Mouse (Mus musculus) embryo, embryonic 9.5 days (tissue): ENCODE data around the gene Tsks.

Source experiments
- DNase-seq: peaks from one replicate; pipeline ENCODE4 v3.0.0-alpha.2; 2017; ENCODE audit errors: extremely low spot score

The Tsks gene

GRCm38 (mm10) chr7:44978300-44978699 is 35.3 kb downstream of the Tsks start:
- no peak for DNase-seq

- DNase-seq: no peak
Observed at GRCm38 (mm10) chr7:44981539-44981938, 38.5 kb downstream of the Tsks start.

- peak; percentile 84 for DNase-seq
Observed at GRCm38 (mm10) chr7:44983085-44983484, 40.1 kb downstream of the Tsks start.

- DNase-seq: no peak
Observed at GRCm38 (mm10) chr7:44983944-44984832, 41.2 kb downstream of the Tsks start.

- no peak for DNase-seq
Observed at GRCm38 (mm10) chr7:44984833-44985164, 41.8 kb downstream of the Tsks start.

- DNase-seq: peak; percentile 93
Observed at GRCm38 (mm10) chr7:44985595-44986191, 42.7 kb downstream of the Tsks start.

- peak; percentile 98 for DNase-seq
Observed at GRCm38 (mm10) chr7:44986192-44986878, 43.3 kb downstream of the Tsks start, which contains the start of gene Prmt1. TSS of gene Prmt1 (minus strand) at chr7:44986568.

- no peak for DNase-seq
Observed at GRCm38 (mm10) chr7:44986879-44987718, 44.1 kb downstream of the Tsks start.

GRCm38 (mm10) chr7:44996672-44997071 is 53.7 kb downstream of the Tsks start:
- DNase-seq: no peak

GRCm38 (mm10) chr7:44997231-44997939 is 54.4 kb downstream of the Tsks start, which contains the start of gene Irf3:
TSS of gene Irf3 (plus strand) at chr7:44997648.
- peak; percentile 96 for DNase-seq

GRCm38 (mm10) chr7:44997940-44998428 is 55.0 kb downstream of the Tsks start:
- DNase-seq: no peak

- peak; percentile 50 for DNase-seq
Observed at GRCm38 (mm10) chr7:44998501-44998955, 55.5 kb downstream of the Tsks start, which contains the start of gene Bcl2l12. TSS of gene Bcl2l12 (minus strand) at chr7:44998712.

GRCm38 (mm10) chr7:44999753-45000152 is 56.7 kb downstream of the Tsks start:
- no peak for DNase-seq

GRCm38 (mm10) chr7:45000539-45001114 is 57.6 kb downstream of the Tsks start:
- no peak for DNase-seq

GRCm38 (mm10) chr7:45002440-45002839 is 59.4 kb downstream of the Tsks start:
- no peak for DNase-seq

- no peak for DNase-seq
Observed at GRCm38 (mm10) chr7:45004546-45004945, 61.5 kb downstream of the Tsks start.

GRCm38 (mm10) chr7:45005321-45005992 is 62.5 kb downstream of the Tsks start:
- DNase-seq: no peak

- no peak for DNase-seq
Observed at GRCm38 (mm10) chr7:45006503-45006902, 63.5 kb downstream of the Tsks start.

- DNase-seq: no peak
Observed at GRCm38 (mm10) chr7:45007141-45007540, 64.1 kb downstream of the Tsks start.
